Mouse (Mus musculus): Measurements from ENCODE around the gene Oas3.

DNA sequence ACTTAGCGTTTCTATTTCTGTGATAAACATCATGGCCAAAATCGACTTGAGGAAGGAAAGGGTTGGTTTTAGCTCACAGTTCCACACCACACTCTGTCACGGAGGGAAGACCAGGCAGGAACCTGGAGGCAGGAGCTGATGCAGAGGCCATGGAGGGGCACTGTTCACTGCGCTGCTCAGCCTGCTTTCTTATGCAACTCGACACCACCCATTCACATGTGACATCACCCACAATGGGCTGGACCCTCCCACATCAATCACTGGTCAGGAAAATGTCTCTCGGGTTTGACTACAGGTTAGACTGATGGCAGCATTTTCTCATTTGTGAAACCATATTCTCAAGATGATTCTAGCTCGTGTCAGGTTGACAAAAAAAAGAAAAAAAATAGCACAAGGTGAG, 56.5 kb downstream of the Oas3 start:
- TF ChIP-seq EP300 (IDR thresholded peaks at IDR 0.05; ENCODE audit: insufficient read depth, low read depth, low read length): no peak
- no peak for TF ChIP-seq CTCF (IDR thresholded peaks at IDR 0.05)

Measured in heart, adult 2 months (tissue).